Mouse (Mus musculus) splenic B cell, adult 2 months (primary cell): ENCODE measurements at regions not wholly inside any gene's neighbourhood (a gene's known extent, or its start where the extent isn't known, plus 50 kb on each side); places are given as distances from the start of the nearest gene placed in this dataset.

Experiments
- DNase-seq: peaks from one replicate; pipeline ENCODE4 v3.0.0-alpha.2; 2011; ENCODE audit warnings: low read depth, low spot score
- H3K27me3 ChIP-seq: 2 replicates; pipeline ENCODE4 v1.6.1; 2012; ENCODE audit warnings: mild to moderate bottlenecking, low read length, moderate library complexity, mixed read lengths; ENCODE audit not compliant: control insufficient read depth, poor library complexity, insufficient read depth, severe bottlenecking
- H3K36me3 ChIP-seq: 2 replicates; pipeline ENCODE4 v1.6.1; 2012; ENCODE audit warnings: mild to moderate bottlenecking, low read length, moderate library complexity, mixed read lengths; ENCODE audit not compliant: control insufficient read depth, poor library complexity, insufficient read depth, severe bottlenecking

GRCm38 (mm10) chr5:111532446-111533035 lies 115.4 kb downstream of the Mn1 start:
- H3K27me3 ChIP-seq, result no peaks in the 10 kb centered on the region
- no peak for DNase-seq
- no peaks in the 10 kb centered on the region for H3K36me3 ChIP-seq

- no peaks in the 10 kb centered on the region for H3K36me3 ChIP-seq
- no peak for DNase-seq
- H3K27me3 ChIP-seq, result no peaks in the 10 kb centered on the region
Observed at GRCm38 (mm10) chr5:111535978-111536377, 118.8 kb downstream of the Mn1 start.

- Histone ChIP-seq H3K36me3 (no peaks in the 10 kb centered on the region), H3K27me3 (no peaks in the 10 kb centered on the region)
- DNase-seq, result no peak
Observed at GRCm38 (mm10) chr5:111538560-111539450, 121.6 kb downstream of the Mn1 start.

DNA sequence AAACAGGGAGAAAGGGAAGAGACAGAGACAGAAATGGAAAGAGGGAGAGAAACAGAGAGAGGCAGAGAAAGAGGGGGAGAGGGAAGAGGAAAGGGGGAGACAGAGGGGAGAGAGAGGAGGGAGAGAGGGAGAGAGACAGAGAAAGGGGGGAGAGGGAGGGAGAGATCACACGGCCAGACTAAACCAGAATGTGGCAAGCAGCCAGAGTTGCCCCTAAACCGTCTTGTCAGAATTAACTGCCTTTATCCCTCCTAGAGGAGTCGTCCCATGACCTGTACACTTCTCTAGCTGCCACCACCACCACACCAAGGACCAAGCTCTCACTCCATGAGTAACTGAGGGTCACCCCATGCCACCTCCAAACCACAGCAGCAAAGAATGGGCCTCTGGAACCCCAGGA lies 123.3 kb downstream of the Mn1 start:
- no peak for DNase-seq
- no peaks in the 10 kb centered on the region for H3K36me3 ChIP-seq
- no peaks in the 10 kb centered on the region for H3K27me3 ChIP-seq

GRCm38 (mm10) chr5:111542077-111542476 lies 124.9 kb downstream of the Mn1 start:
- H3K36me3 ChIP-seq, result no peaks in the 10 kb centered on the region
- DNase-seq, result no peak
- H3K27me3 ChIP-seq, result no peaks in the 10 kb centered on the region

DNA sequence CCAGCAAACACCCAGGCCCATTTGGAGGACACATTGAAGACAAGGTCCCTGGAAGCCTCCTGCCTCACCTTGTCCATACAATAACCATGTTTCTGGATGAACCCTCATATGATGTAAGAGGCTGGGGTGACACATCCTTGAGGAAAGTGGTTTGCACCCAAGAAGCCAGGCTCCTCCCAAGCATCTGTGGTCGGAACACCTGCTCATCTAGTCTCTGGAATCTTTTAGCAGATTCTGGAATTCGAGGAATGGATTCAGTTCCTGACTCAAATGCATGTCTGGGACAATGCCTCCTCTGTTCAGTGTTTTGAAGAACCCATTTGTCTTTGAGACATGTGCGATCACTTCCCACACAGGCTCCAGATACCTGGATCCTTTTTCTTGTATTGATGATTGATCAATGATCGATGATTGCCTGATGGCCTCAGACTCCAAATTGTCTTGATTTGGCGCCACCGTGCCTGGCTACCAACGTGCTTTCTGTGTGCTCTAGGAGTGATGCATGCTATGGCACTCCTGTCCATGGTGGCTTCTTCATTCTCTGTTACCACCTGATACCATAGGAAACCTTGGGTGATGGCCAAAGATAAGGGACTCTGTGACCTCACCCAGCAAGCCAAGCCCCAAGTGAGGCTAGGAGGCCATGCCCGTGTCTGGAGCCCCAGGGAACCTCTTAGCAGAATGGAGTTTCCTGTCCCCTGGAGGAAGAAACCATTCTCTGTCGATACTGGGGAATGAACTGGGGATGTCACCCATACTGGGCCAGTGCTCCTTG lies 126.7 kb downstream of the Mn1 start:
- DNase-seq, result no peak
- H3K36me3 ChIP-seq, result no peaks in the 10 kb centered on the region
- H3K27me3 ChIP-seq, result no peaks in the 10 kb centered on the region

DNA sequence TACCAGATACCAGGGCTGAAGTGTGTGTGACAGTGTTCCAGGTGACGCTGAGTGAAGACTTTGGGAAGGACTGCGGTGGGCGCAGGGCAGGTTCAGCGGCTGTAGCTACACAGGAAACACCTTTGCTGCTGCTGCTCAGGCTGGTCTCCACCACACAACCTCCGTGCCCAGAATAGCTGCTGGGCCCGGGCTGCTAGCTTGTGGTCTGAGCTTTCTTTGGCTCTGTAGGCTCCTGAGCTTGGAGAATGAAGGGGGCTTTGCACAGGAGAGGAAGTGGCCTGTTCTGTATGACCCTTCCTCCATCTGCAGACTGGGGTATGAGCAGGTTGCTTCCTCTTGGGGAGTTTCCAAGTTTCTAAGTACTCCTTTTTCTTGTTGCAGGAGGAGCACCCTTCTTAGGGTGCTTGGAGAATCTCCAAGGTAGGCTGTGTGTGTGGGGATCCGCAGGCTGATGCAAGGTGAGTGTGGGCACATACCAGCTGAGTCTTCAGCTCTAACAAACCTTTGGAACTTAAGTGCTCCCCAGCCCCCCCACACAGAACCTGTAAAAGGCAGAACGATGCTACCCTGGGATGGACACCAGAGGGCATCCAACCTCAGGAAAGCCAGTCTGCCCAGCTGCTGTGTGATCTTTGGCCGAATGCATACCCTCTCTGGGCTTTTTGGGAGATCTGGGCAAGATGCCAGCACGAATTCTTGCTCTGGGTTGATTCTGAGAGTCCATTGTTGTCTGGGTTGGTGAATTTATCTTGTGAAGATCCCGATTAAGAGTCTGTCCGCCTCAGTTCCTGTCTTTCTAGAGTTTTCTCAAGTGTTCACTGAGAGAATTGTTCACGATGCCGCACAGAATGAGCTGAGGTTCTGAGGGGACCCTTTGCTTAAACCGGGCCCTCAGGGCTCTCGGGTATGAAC lies 136.6 kb downstream of the Mn1 start:
- DNase-seq, result no peak
- no peaks in the 10 kb centered on the region for H3K36me3 ChIP-seq
- H3K27me3 ChIP-seq, result no peaks in the 10 kb centered on the region

DNA sequence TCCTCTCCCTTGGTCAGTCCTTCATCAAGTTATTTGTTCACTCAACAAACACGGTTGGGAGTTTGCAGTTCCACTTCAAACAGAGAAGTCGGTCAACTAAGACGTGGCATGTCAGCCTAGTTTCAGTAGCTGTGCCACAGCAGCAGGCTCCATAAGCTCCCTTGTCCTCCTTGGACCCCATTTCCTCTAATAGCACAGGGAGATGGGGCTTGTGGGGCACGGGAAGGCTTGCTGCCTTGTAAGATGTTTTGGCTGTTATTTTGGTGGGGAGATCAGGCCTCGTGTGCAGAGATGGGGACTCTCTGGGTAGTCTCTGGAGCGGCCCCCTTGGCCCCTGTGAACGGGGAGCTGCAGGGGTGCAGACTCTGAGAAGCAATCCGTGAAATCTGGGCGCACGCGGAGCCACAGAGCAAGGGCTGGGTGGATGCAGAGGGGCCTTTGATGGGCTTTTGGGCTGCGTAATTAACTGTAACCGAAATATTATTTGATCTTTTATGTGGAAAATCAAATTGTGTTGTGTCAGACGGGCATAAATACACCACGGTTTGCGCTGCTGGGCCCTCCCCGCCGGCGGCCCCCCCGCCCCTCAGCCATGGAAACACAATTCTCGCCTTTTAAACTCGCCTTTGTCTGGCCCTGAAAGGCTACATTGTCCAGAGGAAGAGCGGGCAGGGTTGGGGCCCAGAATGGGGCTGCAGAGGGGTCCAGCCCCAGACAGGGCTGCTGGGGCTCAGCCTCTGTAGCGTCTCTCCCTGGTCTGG lies 137.6 kb downstream of the Mn1 start:
- DNase-seq, result no peak
- H3K27me3 ChIP-seq, result no peaks in the 10 kb centered on the region
- H3K36me3 ChIP-seq, result no peaks in the 10 kb centered on the region

GRCm38 (mm10) chr5:111555312-111555957 lies 138.3 kb downstream of the Mn1 start:
- Histone ChIP-seq H3K27me3 (no peaks in the 10 kb centered on the region), H3K36me3 (no peaks in the 10 kb centered on the region)
- no peak for DNase-seq

DNA sequence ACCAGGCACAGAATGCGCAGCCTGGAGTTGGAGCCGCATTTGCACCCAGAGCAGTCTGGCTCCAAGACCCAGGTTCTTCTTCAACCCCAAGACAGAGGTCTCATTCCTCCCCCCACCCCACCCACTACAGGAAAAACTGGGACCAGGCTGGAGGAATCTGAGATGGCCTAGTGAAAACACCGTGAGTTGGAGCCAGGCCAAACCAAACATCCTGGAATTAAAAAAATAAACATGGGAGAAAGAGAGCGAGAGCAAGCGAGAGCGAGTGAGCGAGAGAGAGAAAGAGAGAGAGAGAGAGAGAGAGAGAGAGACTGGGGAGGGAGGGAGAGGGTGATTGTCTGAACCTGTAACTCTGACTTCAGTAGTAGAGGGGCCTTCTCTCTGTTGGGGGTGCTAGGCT lies 138.8 kb downstream of the Mn1 start:
- H3K27me3 ChIP-seq, result no peaks in the 10 kb centered on the region
- H3K36me3 ChIP-seq, result no peaks in the 10 kb centered on the region
- DNase-seq, result no peak

DNA sequence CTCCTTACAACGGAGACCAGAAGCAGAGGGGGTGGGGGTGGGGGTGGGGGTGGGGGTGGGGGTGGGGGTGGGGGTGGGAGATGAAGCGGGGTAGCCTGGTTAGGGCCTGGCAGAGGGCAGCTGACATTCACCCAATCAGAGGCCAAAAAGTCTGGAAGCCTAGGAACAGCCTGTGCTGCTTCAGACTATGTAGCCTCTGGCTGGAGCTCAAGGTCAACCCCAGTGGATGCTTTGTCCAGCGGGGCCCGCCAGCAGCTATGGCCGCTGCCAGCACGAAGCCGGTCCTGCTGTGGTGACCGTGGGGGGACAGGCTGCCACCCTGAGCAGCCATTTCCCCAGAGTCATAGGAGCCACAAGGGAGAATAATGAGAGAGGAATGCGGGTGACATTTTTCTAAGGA lies 143.3 kb downstream of the Mn1 start:
- Histone ChIP-seq H3K36me3 (no peaks in the 10 kb centered on the region), H3K27me3 (no peaks in the 10 kb centered on the region)
- no peak for DNase-seq

- no peak for DNase-seq
- Histone ChIP-seq H3K27me3 (no peaks in the 10 kb centered on the region), H3K36me3 (no peaks in the 10 kb centered on the region)
Observed at GRCm38 (mm10) chr5:111561301-111561700, 144.1 kb downstream of the Mn1 start.

DNA sequence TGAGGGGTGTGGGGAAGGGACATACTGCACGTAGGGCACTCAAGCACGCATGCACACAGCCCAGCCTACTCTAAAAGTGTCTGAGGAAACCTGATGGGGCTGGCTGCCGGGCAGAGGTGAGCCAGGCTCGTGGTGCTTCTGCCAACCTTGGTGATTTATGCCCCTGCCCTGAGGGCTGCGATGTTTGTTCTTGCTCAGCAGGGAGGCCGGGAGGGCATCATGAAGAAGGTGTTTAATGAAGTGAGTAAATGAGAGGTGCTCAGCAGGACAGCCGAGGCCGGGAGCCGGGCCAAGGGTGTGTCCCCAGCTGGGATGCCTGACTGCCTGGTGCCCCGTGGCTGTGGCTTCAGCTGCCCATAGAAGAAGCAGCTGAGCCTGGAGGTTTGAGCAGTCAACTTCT lies 153.7 kb downstream of the Mn1 start:
- H3K27me3 ChIP-seq, result no peaks in the 10 kb centered on the region
- H3K36me3 ChIP-seq, result no peaks in the 10 kb centered on the region
- DNase-seq, result no peak
